In genomic region chr2:35297703-35298332, GRCm38 (mm10) we compare ENCODE assay signal across 8 mouse cellular contexts. TPM values are rescaled to one million over a fixed set of nuclear protein-coding genes. Genes with fewer than 3 reads are reported as not detected.
DNase-seq lines count a peak whose midpoint lies in the region; ATAC-seq and TF ChIP-seq lines count a peak whose summit lies in the region.

No protein-coding gene starts in this region.

- no peak overlapping the region for H3K4me2 ChIP-seq in limb, embryonic 14.5 days (replicated peaks; ENCODE audit: low read depth, low read length, severe bottlenecking)

- H3K4me3 ChIP-seq in limb, embryonic 14.5 days (replicated peaks; ENCODE audit: low read length), result no peak overlapping the region

- no peak overlapping the region for H3K27ac ChIP-seq in limb, embryonic 14.5 days (replicated peaks; ENCODE audit: low read depth, low read length)

- WGBS in limb, embryonic 14.5 days, result 25% methylated on average over 15 of the region's 15 CpGs

- H3K9me3 ChIP-seq in limb, embryonic 14.5 days (ENCODE audit: control insufficient read depth, low read length), result no peaks in the 10 kb centered on the region

- peak; percentile 87 for DNase-seq in 3T3-L1 (ENCODE audit: low read depth, low spot score)
- DNase-seq in adrenal gland, adult 8-10 months, result peak; percentile 58
- DNase-seq in embryo, embryonic 9.5 days (ENCODE audit: extremely low spot score), result peak; percentile 81
- DNase-seq in gastrocnemius, postnatal 4 days (ENCODE audit: low spot score in 2 of 2), result peak; percentile 58 to 74
- peak; percentile 78 for DNase-seq in kidney, adult 18-20 months
- DNase-seq in limb, embryonic 14.5 days (ENCODE audit: low spot score), result peak; percentile 90
- DNase-seq in monocyte, adult 2 months (ENCODE audit: low read depth in 1 of 2, low spot score in 2 of 2), result peak; percentile 26 to 67
- peak; percentile 68 to 80 for DNase-seq in spleen, postnatal 14 days (ENCODE audit: low spot score in 2 of 2)

- peaks cover 35% of the 10 kb centered on the region for H3K36me3 ChIP-seq in limb, embryonic 14.5 days (ENCODE audit: control insufficient read depth, insufficient read depth, low read length)

- H3K9ac ChIP-seq in limb, embryonic 14.5 days (ENCODE audit: low read depth, low read length, severe bottlenecking), result no peak overlapping the region

- ATAC-seq in limb, embryonic 14.5 days (ENCODE audit: low FRiP score, low read depth), result peak; percentile 80

- TF ChIP-seq POLR2A in limb, embryonic 14.5 days (IDR thresholded peaks at IDR 0.05; ENCODE audit: borderline replicate concordance, extremely low read depth, insufficient read depth, insufficient read length), result no peak

- no peaks in the 10 kb centered on the region for H3K4me1 ChIP-seq in limb, embryonic 14.5 days (ENCODE audit: control insufficient read depth, insufficient read depth, low read length)

- no peaks in the 10 kb centered on the region for H3K27me3 ChIP-seq in limb, embryonic 14.5 days (ENCODE audit: control insufficient read depth, insufficient read depth, low read length)

RNA-seq across cellular contexts. Expression of gene Stom, which starts 39.0 kb away (rescaled TPM):
- total RNA-seq in adrenal gland, adult 8-10 months (2022), result 10 to 100 TPM; 29.0 to 45.8 (median 37.5) TPM
- total RNA-seq in gastrocnemius, postnatal 4 days (2021), result 10 to 100 TPM; 34.1 to 50.4 TPM
- polyA plus RNA-seq in limb, embryonic 14.5 days (2012; rRNA removed), result 14.0 and 15.1 TPM in 2 replicates
- 19.1 and 23.8 TPM in 2 replicates for polyA plus RNA-seq in limb, embryonic 14.5 days (2014; fragmentation: Nextera tagmentation; extraction: Ambion mirVana)

RNA-seq across cellular contexts. Expression of gene Gsn, which starts 41.6 kb away (rescaled TPM):
- total RNA-seq in adrenal gland, adult 8-10 months (2022), result 100 to 1,000 TPM; 331 to 556 (median 419) TPM
- total RNA-seq in gastrocnemius, postnatal 4 days (2021), result 100 to 1,000 TPM; 259 to 284 TPM
- polyA plus RNA-seq in limb, embryonic 14.5 days (2012; rRNA removed), result 160 and 163 TPM in 2 replicates
- 196 and 214 TPM in 2 replicates for polyA plus RNA-seq in limb, embryonic 14.5 days (2014; fragmentation: Nextera tagmentation; extraction: Ambion mirVana)
